Comparison of ENCODE assay signal across 10 mouse cellular contexts in genomic region chr3:86850394-86851030, GRCm38 (mm10).
DNase-seq lines count a peak whose midpoint lies in the region; ATAC-seq and TF ChIP-seq lines count a peak whose summit lies in the region.
"Had no signal": no experiment of that assay in that cellular context is flagged by ENCODE, and none has a peak within 500 bp of the region (broad histone marks: within the 10 kb centered on the region; RNA-seq: fewer than 3 reads in every experiment).

No protein-coding gene starts in this region.

- no peak for TF ChIP-seq POLR2A in heart, adult 2 months (IDR thresholded peaks at IDR 0.05; ENCODE audit: insufficient read depth, low read depth, low read length)

- H3K4me3 ChIP-seq in heart, embryonic 16.5 days (ENCODE audit: low read length): no peak overlapping the region
- H3K4me3 ChIP-seq in heart, adult 2 months: no peak overlapping the region
- H3K4me3 ChIP-seq in forebrain, embryonic 15.5 days: no peak overlapping the region
- H3K4me3 ChIP-seq in midbrain, postnatal 0 days (ENCODE audit: low read depth, low read length): no peak overlapping the region

- no peak overlapping the region for H3K4me2 ChIP-seq in heart, embryonic 16.5 days (ENCODE audit: low read depth, low read length)
- peak overlapping the region; percentile 3; the same call in 1 of the 2 replicates for H3K4me2 ChIP-seq in forebrain, embryonic 15.5 days (replicated peaks)
- H3K4me2 ChIP-seq in midbrain, postnatal 0 days (ENCODE audit: low read depth, low read length, poor library complexity, severe bottlenecking): peak overlapping the region; percentile 13; the same call in 1 of the 2 replicates

- no peaks in the 10 kb centered on the region for H3K27me3 ChIP-seq in heart, embryonic 16.5 days (ENCODE audit: control insufficient read depth, insufficient read depth, low read length)
- no peaks in the 10 kb centered on the region for H3K27me3 ChIP-seq in heart, adult 2 months (ENCODE audit: control insufficient read depth, insufficient read depth, low read length)
- no peaks in the 10 kb centered on the region for H3K27me3 ChIP-seq in forebrain, embryonic 15.5 days
- no peaks in the 10 kb centered on the region for H3K27me3 ChIP-seq in midbrain, postnatal 0 days (ENCODE audit: insufficient read depth, low read length)
- H3K27me3 ChIP-seq: CH12.LX had no signal

- 61% methylated on average over 10 of the region's 10 CpGs for WGBS in heart, embryonic 16.5 days
- WGBS in heart, adult 2 months: 58% methylated on average over 10 of the region's 10 CpGs
- 48% methylated on average over 10 of the region's 10 CpGs for WGBS in forebrain, embryonic 15.5 days
- 65% methylated on average over 10 of the region's 10 CpGs for WGBS in midbrain, postnatal 0 days

- H3K9me3 ChIP-seq in heart, embryonic 16.5 days (replicated peaks; ENCODE audit: control insufficient read depth, low read length): no peaks in the 10 kb centered on the region
- H3K9me3 ChIP-seq in forebrain, embryonic 15.5 days: no peaks in the 10 kb centered on the region
- H3K9me3 ChIP-seq in midbrain, postnatal 0 days (ENCODE audit: low read length): no peaks in the 10 kb centered on the region

- no peaks in the 10 kb centered on the region for H3K79me2 ChIP-seq in heart, adult 2 months (replicated peaks; ENCODE audit: control insufficient read depth, insufficient read depth, low read length)

- no peak for DNase-seq in heart, adult 2 months
- DNase-seq in cerebellum, adult 8-10 months: peak; percentile 69
- DNase-seq in midbrain, postnatal 0 days (ENCODE audit: low spot score): peak; percentile 74
- DNase-seq in urinary bladder, postnatal 14 days (ENCODE audit: low spot score): no peak
- no peak for DNase-seq in lung, postnatal 25 days (ENCODE audit: low spot score)
- DNase-seq in lung, postnatal 14 days: no peak

- no peak for TF ChIP-seq CTCF in heart, adult 2 months (IDR thresholded peaks at IDR 0.05)
- no peak for TF ChIP-seq CTCF in midbrain, postnatal 0 days (IDR thresholded peaks at IDR 0.05)

- no peak overlapping the region for H3K27ac ChIP-seq in heart, embryonic 16.5 days (ENCODE audit: low read length)
- H3K27ac ChIP-seq in heart, adult 2 months: no peak overlapping the region
- H3K27ac ChIP-seq in forebrain, embryonic 15.5 days (replicated peaks): peak overlapping the region; percentile 67
- peak overlapping the region; percentile 55; the same call in 1 of the 2 replicates for H3K27ac ChIP-seq in midbrain, postnatal 0 days (ENCODE audit: low read depth, low read length)
- H3K27ac ChIP-seq: liver, embryonic 14.5 days had no signal

- H3K9ac ChIP-seq in heart, embryonic 16.5 days (ENCODE audit: low read length): no peak overlapping the region
- H3K9ac ChIP-seq in heart, adult 2 months (ENCODE audit: low read depth, low read length): no peak overlapping the region
- H3K9ac ChIP-seq in forebrain, embryonic 15.5 days (replicated peaks): no peak overlapping the region
- no peak overlapping the region for H3K9ac ChIP-seq in midbrain, postnatal 0 days (replicated peaks; ENCODE audit: low read length, poor library complexity, severe bottlenecking)
- H3K9ac ChIP-seq: liver, embryonic 14.5 days had no signal

- H3K4me1 ChIP-seq in heart, embryonic 16.5 days (ENCODE audit: control insufficient read depth, insufficient read depth, low read length): peaks cover 8% of the 10 kb centered on the region; the same call in 1 of the 2 replicates
- H3K4me1 ChIP-seq in heart, adult 2 months (ENCODE audit: control insufficient read depth, insufficient read depth, low read length): no peaks in the 10 kb centered on the region
- peaks cover 64% of the 10 kb centered on the region for H3K4me1 ChIP-seq in forebrain, embryonic 15.5 days
- peaks cover 15% of the 10 kb centered on the region for H3K4me1 ChIP-seq in midbrain, postnatal 0 days (ENCODE audit: insufficient read depth, low read length)

- intact Hi-C loops in heart, adult 2 months (cut with DNase I): no loop called here

- H3K36me3 ChIP-seq in heart, embryonic 16.5 days (ENCODE audit: control insufficient read depth, insufficient read depth): no peaks in the 10 kb centered on the region
- H3K36me3 ChIP-seq in heart, adult 2 months (ENCODE audit: control insufficient read depth, insufficient read depth, low read length): no peaks in the 10 kb centered on the region
- H3K36me3 ChIP-seq in forebrain, embryonic 15.5 days: no peaks in the 10 kb centered on the region
- no peaks in the 10 kb centered on the region for H3K36me3 ChIP-seq in midbrain, postnatal 0 days (ENCODE audit: insufficient read depth, low read length)

- peak; percentile 32 for ATAC-seq in heart, embryonic 16.5 days (replicated peaks; ENCODE audit: extremely low read depth, insufficient read depth, low FRiP score)
- ATAC-seq in forebrain, embryonic 15.5 days (replicated peaks): peak; percentile 38; the same call in 1 of the 2 replicates
- ATAC-seq in midbrain, postnatal 0 days (ENCODE audit: low FRiP score): peak; percentile 31; the same call in 1 of the 2 replicates

- no peak for TF ChIP-seq EP300 in heart, adult 2 months (IDR thresholded peaks at IDR 0.05; ENCODE audit: insufficient read depth, low read depth, low read length)

Comparison
In these comparisons a context has a peak if more than half of its experiments do, and no peak if none do; other contexts are left out.
1. H3K27ac ChIP-seq: peak in forebrain, embryonic 15.5 days (single experiment) and midbrain, postnatal 0 days (single experiment); none in heart, embryonic 16.5 days (single experiment) and heart, adult 2 months (single experiment).
2. DNase-seq: peak in cerebellum, adult 8-10 months (single experiment) and midbrain, postnatal 0 days (single experiment); none in heart, adult 2 months (0 of 2), urinary bladder, postnatal 14 days (single experiment), lung, postnatal 25 days (single experiment) and lung, postnatal 14 days (single experiment).
3. Peak in every context shown above with its lines, with median percentiles within 50 percentile points of each other: ATAC-seq.